Mouse (Mus musculus): ENCODE data around the gene Cyp2f2. TPM values are rescaled to one million over a fixed set of nuclear protein-coding genes. Genes with fewer than 3 reads are reported as not detected.

Cyp2f2 gene
- total RNA-seq, 2 experiments from 2014 or later = 0.12 to 25.5 TPM

DNA sequence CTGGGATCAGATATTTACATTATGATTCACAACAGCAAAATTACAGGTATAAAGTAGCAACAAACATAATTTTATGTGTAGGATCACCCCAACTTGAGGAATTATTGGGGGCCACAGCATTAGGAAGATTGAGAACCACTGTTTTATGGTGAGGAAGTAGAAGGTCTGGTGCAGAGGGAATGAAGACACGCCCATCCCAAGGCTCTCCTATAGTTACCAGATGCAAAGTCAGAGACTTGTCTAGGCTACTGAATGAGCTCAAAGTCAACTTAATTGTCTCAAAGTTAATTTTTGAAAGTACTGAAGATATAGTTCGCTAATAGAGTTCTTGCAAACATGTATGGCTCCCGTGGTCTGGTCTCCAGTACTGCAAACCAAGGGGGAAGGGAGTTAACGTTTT is 14.0 kb downstream of the Cyp2f2 start:
- intact Hi-C loops (cut with DNase I) = loop anchor here (2.0 kb wide), 1 partner anchor 143 kb away; no protein-coding TSS in a partner anchor
- no peak for DNase-seq

DNA sequence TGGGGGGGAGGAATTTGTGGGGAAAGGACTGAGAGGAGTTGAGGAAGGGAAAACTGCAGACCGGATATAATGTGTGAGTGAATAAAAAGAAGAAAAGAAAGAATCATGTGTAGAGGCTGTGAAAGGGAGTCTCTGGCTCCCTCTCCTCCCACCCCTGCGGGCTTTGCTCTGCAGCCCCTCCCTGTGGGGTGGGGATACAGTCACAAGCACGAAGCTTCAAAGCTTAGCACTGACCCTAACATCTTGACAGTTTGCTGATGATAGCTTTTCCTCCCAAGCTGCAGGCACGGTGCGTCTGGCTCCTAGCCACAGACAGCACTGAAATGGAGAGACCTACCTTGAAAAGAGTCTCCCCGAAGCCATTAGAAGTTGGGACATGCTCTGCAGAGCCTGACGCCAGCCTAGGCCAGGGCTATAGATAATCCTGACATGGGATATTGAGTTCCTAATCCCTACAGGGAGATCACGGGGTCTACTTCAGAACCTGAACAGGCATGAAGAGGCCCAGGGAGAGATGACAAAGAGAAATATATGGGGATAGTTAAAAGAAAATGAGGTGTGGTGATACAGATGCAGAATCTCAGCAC is 16.8 kb downstream of the Cyp2f2 start:
- DNase-seq = no peak
- intact Hi-C loops (cut with DNase I) = no loop called here

DNA sequence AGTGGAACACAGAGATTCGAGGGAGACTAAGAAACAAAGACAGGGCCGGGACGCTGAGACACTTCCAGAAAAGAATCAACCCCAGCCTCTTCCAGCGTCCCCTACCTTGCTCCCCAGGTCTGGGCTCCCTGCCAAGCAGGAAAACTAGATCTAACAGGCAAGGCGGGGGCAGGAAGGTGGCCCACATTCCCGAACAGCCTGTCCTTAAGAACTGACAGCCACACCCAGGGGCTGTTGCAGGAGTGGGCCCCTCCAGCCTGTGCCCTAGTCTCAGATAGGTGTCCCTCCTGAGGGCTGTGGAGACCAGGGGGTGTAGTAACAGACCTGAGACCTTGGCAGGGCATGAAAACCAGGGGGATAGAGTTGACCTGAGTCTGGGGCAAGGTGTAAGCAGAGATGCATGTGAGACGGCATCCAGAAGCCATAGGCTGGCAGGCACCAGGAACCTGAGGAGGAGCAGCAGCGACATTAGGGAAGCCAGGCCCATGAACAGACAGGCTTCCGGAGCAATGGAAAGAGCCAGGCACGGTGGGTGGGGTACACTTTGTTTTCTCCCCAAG is 33.6 kb downstream of the Cyp2f2 start, which contains the start of gene Cyp2t4:
Cyp2t4 (plus strand) TSS at position 510 of the 560 bp plus-strand sequence.
- intact Hi-C loops (cut with DNase I) = no loop called here
- DNase-seq = peak in 1 of 2 experiments; percentile 65

DNA sequence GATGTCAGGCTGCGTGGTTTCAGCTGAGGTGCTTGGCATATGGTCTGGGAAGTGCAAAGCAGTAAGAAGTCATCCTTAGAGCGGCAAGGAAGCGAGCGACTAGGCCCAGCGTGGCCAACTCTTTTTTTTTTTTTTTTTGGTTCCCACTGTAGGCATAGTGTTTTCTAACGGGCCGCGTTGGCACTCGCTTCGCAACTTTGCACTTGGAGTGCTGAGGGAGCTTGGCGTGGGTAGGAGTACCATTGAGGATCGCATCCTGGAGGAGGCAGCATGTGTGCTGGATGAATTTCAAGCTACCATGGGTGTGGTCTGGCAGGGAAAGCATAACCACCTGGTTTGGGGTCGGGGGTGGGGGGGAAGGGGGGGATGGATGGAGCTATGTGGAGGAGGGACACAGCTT is 36.3 kb downstream of the Cyp2f2 start:
- DNase-seq = no peak
- intact Hi-C loops (cut with DNase I) = loop anchor here (5.0 kb wide), 1 partner anchor 131 kb away; no protein-coding TSS in a partner anchor

DNA sequence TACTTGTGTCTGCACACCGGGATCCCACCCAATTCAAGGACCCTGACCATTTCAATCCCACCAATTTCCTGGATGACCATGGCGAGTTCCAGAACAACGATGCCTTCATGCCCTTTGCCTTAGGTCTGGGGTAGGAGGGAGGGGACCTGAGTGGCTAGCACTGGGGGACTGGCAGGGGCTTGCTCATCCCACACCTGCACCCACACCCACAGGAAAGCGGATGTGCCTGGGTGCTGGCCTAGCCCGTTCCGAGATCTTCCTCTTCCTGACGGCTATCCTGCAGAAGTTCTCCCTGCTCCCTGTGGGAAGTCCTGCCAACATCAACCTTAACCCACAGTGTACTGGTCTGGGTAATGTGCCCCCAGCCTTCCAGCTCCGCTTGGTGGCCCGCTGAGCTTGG is 38.5 kb downstream of the Cyp2f2 start:
- no peak for DNase-seq
- intact Hi-C loops (cut with DNase I) = loop anchor here (2.0 to 5.0 kb wide), 2 partner anchors 75 to 129 kb away; partner anchors contain the start of gene Coq8b

DNA sequence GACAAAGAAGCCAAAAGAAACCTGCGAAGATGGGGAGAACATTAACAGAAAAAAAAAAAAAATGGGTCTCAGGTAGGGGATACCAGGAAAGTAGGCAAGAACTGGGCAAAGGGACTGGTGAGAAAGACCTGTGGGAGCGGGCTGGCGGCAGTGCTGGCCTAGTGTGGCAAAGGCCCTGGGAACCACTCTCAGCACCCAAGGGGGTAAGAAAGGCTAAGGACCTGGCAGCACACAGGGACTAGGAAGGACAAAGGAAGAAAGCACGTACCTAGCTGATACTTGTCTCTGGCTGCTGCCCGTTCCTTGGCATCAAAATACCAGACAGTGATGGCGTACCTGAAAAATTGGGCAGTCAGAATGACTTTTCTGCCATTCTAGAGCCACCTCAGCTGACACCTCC is 39.5 kb downstream of the Cyp2f2 start:
- DNase-seq = no peak
- intact Hi-C loops (cut with DNase I) = loop anchor here (2.0 to 5.0 kb wide), 2 partner anchors 74 to 128 kb away; partner anchors contain the start of gene Coq8b

DNA sequence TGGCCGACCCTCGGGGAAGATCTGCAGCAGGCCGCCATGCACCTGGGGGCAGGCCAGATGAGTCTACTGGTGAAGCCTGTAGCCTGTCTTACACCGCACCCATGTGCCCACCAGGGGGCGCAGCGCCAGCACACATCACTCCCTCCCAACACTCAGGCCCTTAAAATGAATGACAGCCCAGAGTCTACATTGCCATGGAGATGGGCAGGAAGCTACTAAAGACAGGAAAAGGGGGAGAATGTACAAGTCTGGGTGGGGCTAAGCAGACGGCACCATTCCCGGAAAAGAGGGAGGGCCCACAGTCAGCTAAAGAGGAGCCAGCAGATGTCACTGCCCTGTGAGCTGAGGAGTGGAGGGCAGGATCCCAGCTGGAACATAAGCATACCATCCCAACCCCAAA is 40.2 kb downstream of the Cyp2f2 start:
- peak; percentile 87 to 89 for DNase-seq

DNA sequence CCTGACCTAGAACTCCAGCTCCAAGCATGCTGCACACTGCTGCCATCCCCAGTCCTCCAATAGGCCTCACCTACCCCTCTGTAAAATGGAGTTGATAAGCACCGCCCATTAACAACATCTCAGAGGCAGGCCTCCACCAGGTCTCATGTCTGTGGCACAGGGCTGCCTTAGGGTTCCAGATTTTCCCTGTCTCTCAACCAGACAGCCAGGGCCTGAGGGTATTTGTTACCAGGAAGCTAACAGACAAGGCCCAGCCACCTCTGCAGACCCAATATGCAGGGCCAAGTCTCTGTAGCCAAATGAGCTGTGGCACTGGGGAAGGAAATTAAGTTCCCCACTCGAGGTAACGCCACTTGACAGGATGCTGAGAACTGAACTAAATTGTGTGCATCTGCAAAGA is 41.2 kb downstream of the Cyp2f2 start:
- intact Hi-C loops (cut with DNase I) = loop anchor here (5.0 to 10.0 kb wide), 2 partner anchors 36 to 324 kb away; partner anchors contain the start of genes BC024978, Sertad1 and Snrpa
- no peak for DNase-seq

More for the DNA sequence above, 40.2 kb downstream of the Cyp2f2 start:
- intact Hi-C loops (cut with DNase I) = loop anchor here (2.0 to 10.0 kb wide), 4 partner anchors 37 to 325 kb away; partner anchors contain the start of genes BC024978, Coq8b, Sertad1 and Snrpa

DNA sequence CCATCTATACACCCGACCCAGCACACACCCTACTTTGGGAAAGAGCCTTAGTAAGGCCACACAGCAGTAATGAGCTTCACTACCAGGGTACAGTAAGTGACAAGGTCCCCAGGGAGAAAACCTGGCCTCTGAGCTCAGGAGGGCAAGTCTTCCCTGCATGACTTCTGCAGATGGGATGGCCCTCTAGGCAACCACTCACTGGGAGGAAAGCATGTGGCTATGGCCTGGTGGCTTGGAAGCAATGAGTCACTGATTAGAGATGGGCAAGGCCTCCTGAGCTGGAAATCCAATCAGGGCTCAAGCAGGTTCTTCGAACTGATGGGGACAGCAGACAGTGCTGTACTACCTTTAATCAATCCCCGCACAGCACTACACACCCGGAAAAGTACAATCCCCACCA is 42.0 kb downstream of the Cyp2f2 start:
- intact Hi-C loops (cut with DNase I) = loop anchor here (2.0 to 10.0 kb wide), 3 partner anchors 17 to 323 kb away; partner anchors contain the start of genes BC024978, Rab4b, Sertad1 and Snrpa
- no peak for DNase-seq

DNA sequence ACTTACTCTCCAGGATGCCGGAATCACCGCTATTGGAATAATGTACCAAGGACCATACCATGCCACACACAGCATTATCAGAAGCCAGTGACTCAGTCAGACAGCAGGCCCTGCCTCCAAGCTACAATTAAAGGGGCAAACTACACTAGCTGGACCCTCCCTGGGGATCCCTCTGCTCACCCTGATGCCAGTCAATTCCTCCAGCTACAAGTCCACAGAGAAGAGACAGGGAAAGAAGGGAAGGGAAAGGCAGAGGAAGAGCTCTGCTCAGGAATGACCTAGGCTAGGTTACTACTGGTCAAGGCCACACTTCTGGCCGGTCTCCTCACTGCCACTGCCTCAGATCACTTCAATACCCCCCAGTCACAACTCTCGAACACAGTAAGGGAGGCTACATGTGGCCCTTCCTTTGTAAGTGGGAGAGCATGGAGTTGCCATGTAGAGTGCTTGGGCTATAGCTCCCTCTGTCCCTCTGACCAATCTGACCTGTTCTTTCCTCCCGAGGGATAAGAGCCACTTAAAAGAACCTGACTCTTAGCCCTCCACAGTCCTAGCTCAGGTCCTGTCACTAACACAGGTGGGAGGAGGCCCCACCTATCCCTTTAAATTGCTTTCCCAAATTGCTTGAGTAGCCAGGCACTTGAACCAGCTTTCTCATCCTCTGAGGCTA is 43.2 kb downstream of the Cyp2f2 start:
- intact Hi-C loops (cut with DNase I) = loop anchor here (2.0 to 10.0 kb wide), 3 partner anchors 16 to 322 kb away; partner anchors contain the start of genes BC024978, Rab4b, Sertad1 and Snrpa
- DNase-seq = no peak

DNA sequence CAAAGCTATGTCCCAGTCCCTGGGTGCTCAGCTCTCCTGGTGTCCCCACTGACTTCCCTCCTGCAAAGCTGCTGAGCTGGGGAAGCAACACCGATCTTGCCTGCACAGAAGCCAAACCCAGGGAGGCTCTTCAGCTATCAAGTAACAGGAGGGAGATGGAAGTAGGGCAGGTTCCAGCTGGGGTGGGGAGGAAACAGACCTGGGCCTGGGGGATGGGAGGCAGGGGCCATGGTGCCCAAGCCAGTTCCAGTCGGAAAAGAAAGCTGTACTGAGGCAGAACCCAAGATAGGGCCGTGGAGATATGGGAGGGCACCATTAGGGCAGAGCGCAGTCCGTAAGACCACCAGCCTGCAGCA is 43.7 kb downstream of the Cyp2f2 start:
- intact Hi-C loops (cut with DNase I) = loop anchor here (2.0 to 10.0 kb wide), 3 partner anchors 15 to 321 kb away; partner anchors contain the start of genes BC024978, Rab4b, Sertad1 and Snrpa
- DNase-seq = no peak

DNA sequence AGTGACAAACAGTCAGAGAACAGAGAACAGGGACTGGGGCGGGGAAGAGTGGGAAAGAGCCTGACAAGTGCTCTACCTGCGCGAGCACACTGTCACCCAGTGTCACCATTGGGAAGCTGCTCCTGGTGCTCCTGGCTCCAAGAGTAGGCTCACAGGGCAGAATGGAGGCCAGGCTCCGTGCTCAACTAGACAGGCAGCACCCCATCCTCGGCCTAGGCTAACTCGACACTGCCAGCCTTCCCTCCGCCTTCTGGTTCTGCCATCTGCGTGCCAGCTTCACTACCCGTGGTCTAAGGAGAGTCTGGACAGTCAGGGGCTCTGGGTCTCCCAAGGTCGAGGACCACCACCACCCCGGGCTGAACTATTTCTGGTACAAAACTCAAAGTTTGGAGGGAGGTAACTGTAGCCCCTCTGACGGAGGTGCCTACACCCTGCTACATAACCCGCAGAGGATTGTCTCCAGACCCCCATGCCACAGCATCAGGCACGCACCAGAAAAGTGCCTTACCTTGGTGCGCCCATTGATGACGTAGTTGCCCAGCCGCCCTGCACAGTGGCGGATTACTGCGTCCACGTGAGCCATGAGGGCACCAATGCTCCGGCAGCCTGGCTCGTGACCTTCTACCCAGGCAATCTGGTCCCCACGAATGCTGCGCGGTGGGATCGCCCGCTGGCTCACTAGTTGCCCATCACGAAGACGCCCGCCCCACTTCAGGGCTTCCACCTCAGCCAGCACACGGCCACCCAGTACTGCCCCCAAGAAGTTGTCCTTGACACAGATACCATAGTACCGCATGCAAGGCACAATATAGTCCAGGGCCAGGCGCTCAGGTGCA is 44.6 kb downstream of the Cyp2f2 start:
- intact Hi-C loops (cut with DNase I) = loop anchor here (5.0 to 10.0 kb wide), 2 partner anchors 33 to 320 kb away; partner anchors contain the start of genes BC024978, Sertad1 and Snrpa
- no peak for DNase-seq

DNA sequence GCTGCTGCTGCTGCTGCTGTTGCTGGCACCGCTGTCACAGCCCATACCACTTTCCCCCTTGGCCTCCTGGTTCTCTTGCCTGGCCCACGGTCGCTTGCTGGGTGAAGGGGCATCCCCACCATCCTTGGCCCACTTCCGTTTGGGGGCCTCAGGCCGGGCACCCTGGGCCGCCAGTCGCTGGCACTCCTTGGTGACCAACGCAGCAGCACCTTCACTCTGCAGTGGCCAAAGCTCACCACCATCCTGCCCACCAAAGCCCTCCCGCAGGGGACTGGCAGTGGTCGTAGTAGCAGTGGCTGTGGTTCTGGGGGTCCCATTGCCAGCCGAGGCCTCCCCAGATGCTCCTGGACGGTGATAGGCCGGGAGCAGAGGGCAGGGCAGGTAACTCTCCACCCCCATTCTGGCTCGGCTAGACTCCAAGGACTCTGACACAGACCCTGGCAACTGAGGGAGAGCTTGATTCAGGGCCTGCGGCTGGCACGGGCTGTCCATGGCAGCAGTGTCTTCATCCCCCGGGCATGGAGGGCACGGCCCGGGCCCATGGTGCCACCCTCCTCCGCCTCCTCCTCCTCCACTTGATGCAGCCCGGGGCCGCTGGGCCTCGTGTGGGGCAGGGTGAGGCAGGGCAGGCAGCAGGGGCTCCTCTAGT is 45.4 kb downstream of the Cyp2f2 start:
- no peak for DNase-seq
- intact Hi-C loops (cut with DNase I) = loop anchor here (10.0 kb wide), 1 partner anchor 320 kb away; the partner anchor contains the start of gene Sertad1

DNA sequence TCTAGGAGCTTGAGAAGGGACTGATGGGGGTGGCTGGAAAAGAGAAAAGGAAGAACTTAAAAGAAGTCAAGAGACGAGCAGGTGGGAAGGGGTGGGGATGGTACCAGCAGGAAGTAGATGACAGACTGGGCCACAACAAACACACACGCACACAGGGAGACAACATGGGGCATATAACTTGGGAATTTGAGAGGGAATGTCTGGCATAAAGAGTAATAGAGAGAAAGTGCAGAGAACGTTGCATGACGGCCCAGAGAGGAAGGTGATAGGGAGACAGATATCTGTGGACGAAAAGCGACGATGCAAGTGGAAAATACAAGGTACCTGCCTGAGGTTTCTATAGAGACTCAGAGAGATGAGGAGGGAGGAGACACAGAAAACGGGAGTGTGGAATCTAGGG is 46.0 kb downstream of the Cyp2f2 start:
- DNase-seq = no peak

DNA sequence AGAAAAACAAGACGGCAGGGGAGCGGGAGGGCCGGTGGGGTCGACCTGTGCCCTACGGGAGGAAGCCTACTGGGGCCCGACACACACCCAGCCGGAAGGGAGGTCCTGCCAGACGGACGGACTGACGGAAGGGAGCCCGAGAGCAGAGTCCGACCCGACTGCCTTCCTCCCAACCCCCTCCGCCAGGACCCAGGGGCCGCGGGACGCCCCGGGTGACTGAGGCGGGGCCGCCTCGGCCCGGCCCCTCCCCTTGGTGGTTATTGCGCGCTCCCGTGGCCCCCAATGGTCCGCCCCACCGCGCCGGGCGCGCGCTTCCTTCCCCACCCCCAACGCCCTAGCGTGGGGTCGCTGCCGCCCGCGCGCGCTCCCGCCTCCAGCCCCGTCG is 46.5 kb downstream of the Cyp2f2 start:
- peak; percentile 91 to 93 for DNase-seq
- intact Hi-C loops (cut with DNase I) = loop anchor here (10.0 kb wide), 1 partner anchor 319 kb away; the partner anchor contains the start of gene Sertad1

More for the DNA sequence above, 46.0 kb downstream of the Cyp2f2 start:
- intact Hi-C loops (cut with DNase I) = loop anchor here (10.0 kb wide), 1 partner anchor 319 kb away; the partner anchor contains the start of gene Sertad1

DNA sequence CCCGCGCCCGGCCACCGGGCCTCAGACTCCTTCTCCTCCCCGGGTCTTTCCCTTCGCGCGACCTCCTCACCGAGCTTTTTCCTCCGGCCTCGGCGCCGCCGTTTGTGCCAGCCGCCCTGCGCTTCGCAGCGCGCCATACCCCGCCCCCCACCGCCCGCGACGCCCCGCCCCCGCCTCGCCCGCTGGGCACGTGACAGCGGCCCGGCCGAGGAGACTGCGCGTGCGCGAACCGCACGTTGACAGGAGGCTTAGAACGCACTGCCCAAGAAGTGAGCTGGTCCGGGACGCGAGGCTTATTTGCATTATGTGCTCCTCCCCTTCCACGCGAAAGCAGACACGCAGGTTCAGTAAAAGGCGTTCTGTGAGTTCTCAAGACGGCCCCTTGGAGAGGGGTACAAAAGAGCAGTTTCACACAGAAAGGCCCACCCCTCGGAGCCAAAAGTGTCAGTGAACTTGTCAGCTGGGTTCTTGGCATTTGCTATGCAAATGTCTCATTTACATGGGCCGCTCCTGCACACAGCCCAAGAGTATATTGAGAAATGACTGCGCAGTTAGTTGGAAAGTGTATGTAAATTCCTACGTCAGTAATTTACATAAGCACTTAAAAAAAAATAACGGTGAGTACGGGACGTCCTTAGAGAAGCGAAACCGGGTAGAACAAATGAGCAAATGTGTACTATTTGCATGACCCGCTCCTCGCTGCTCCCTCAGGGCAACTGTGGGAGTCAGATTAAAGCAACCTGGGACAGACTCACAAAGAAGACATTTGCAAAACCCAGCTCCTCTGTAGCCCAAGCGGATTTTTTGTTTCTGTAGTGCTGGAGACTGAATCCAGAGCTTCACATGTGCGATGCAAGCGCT is 47.1 kb downstream of the Cyp2f2 start, which contains the start of gene Egln2:
Egln2 (minus strand) TSS at position 189 of the 861 bp plus-strand sequence.
- intact Hi-C loops (cut with DNase I) = loop anchor here (1.0 to 10.0 kb wide), 2 partner anchors 12 to 318 kb away; partner anchors contain the start of gene Sertad1
- peak; percentile 96 to 98 for DNase-seq

DNA sequence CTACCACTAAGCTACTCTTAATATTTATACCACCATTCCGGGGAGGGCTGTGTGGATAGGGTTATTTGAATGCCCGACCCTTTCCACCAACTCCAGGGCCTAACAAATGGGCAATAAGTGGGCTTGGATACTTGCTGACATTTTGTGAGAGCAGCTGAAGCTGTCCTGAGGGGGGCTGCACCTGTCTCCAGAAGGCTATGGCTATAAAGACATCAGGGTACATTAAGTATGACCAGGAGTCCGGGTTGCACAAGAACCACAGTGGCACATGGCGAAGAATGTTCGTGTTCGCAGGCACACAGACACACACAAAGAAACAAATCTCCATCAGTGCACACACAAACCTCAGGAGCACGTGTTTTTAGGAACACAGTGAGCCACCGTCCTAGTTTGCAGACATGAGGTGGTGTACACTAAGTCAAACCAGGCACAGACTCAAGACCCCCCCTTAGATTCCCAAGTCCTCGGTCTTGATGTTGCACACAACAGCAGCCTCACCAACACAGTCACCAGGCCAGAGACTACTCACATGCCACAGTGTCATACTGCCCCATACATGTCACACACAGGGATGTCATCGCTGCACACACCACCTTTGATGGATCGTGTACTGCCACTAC is 47.9 kb downstream of the Cyp2f2 start:
- intact Hi-C loops (cut with DNase I) = loop anchor here (1.0 to 10.0 kb wide), 2 partner anchors 12 to 317 kb away; partner anchors contain the start of gene Sertad1

More for the DNA sequence above, 47.9 kb downstream of the Cyp2f2 start:
- no peak for DNase-seq

Data from heart, postnatal 14 days (tissue).